Mouse (Mus musculus) cerebellum, adult 11 months (tissue): ENCODE results near the gene Serpinb6a.

Source experiments
- DNase-seq: peaks from one replicate; pipeline ENCODE4 v3.0.0; 2022

The Serpinb6a gene

GRCm38 (mm10) chr13:34002058-34003006 is at the start of gene Serpinb6a, which contains the start of gene Ripk1:
Serpinb6a (minus strand) TSS chr13:34002794.
Ripk1 (plus strand) TSS chr13:34002363.
- peak; percentile 83 for DNase-seq

- DNase-seq: no peak
Measured at GRCm38 (mm10) chr13:34051692-34052091, 49.1 kb upstream of the Serpinb6a start.

GRCm38 (mm10) chr13:34050479-34050878 is 47.9 kb upstream of the Serpinb6a start:
- no peak for DNase-seq

- DNase-seq: no peak
Measured at GRCm38 (mm10) chr13:34047526-34047925, 44.9 kb upstream of the Serpinb6a start.

GRCm38 (mm10) chr13:34046421-34047012 is 43.9 kb upstream of the Serpinb6a start:
- peak; percentile 66 for DNase-seq

GRCm38 (mm10) chr13:34045511-34046249 is 43.1 kb upstream of the Serpinb6a start:
- no peak for DNase-seq

- no peak for DNase-seq
Measured at GRCm38 (mm10) chr13:34043716-34044393, 41.3 kb upstream of the Serpinb6a start.

- no peak for DNase-seq
Measured at GRCm38 (mm10) chr13:34040091-34040490, 37.5 kb upstream of the Serpinb6a start.

- no peak for DNase-seq
Measured at GRCm38 (mm10) chr13:34038901-34039341, 36.3 kb upstream of the Serpinb6a start.

GRCm38 (mm10) chr13:34038056-34038432 is 35.5 kb upstream of the Serpinb6a start:
- no peak for DNase-seq

- DNase-seq: peak; percentile 95
Measured at GRCm38 (mm10) chr13:34037172-34038055, 34.8 kb upstream of the Serpinb6a start, which contains the start of gene Bphl. Bphl (plus strand) TSS chr13:34037597.

GRCm38 (mm10) chr13:34036726-34037125 is 34.1 kb upstream of the Serpinb6a start:
- DNase-seq: no peak

GRCm38 (mm10) chr13:34035424-34035823 is 32.8 kb upstream of the Serpinb6a start:
- DNase-seq: no peak

GRCm38 (mm10) chr13:34032041-34032440 is 29.4 kb upstream of the Serpinb6a start:
- DNase-seq: no peak

GRCm38 (mm10) chr13:34021998-34022397 is 19.4 kb upstream of the Serpinb6a start:
- DNase-seq: no peak

GRCm38 (mm10) chr13:34018521-34018920 is 15.9 kb upstream of the Serpinb6a start:
- no peak for DNase-seq

- DNase-seq: no peak
Measured at GRCm38 (mm10) chr13:34016927-34017569, 14.5 kb upstream of the Serpinb6a start.

GRCm38 (mm10) chr13:34007234-34007633 is 4.6 kb upstream of the Serpinb6a start:
- no peak for DNase-seq

- DNase-seq: no peak
Measured at GRCm38 (mm10) chr13:34003058-34003457, 464 bp upstream of the Serpinb6a start.

GRCm38 (mm10) chr13:33995197-33995596 is 7.4 kb downstream of the Serpinb6a start:
- DNase-seq: peak; percentile 58

GRCm38 (mm10) chr13:33989625-33990024 is 13.0 kb downstream of the Serpinb6a start:
- DNase-seq: no peak
